Mouse (Mus musculus): ENCODE measurements around the gene Slc25a39.
"Not testable (repeated sequence)": the region's sequence is repeated elsewhere in the genome, so short reads cannot be mapped to it uniquely, and the experiment has no call there.

The Slc25a39 gene

GRCm38 (mm10) chr11:102375196-102376173 is 32.3 kb downstream of the Slc25a39 start:
- peak; percentile 90 to 96 for DNase-seq (ENCODE audit: inconsistent age in 2 of 2, low spot score in 1 of 2)

- no peak for DNase-seq (ENCODE audit: inconsistent age in 2 of 2, low spot score in 1 of 2)
Observed at GRCm38 (mm10) chr11:102374108-102374725, 33.5 kb downstream of the Slc25a39 start.

GRCm38 (mm10) chr11:102373646-102374045 is 34.1 kb downstream of the Slc25a39 start:
- DNase-seq (ENCODE audit: inconsistent age in 2 of 2, low spot score in 1 of 2), result no peak

- DNase-seq (ENCODE audit: inconsistent age in 2 of 2, low spot score in 1 of 2), result no peak
Observed at GRCm38 (mm10) chr11:102372936-102373335, 34.8 kb downstream of the Slc25a39 start.

- no peak for DNase-seq (ENCODE audit: inconsistent age in 2 of 2, low spot score in 1 of 2)
Observed at GRCm38 (mm10) chr11:102371926-102372685, 35.6 kb downstream of the Slc25a39 start.

GRCm38 (mm10) chr11:102370285-102370684 is 37.5 kb downstream of the Slc25a39 start:
- DNase-seq (ENCODE audit: inconsistent age in 2 of 2, low spot score in 1 of 2), result no peak

- no peak for DNase-seq (ENCODE audit: inconsistent age in 2 of 2, low spot score in 1 of 2)
Observed at GRCm38 (mm10) chr11:102369263-102369662, 38.5 kb downstream of the Slc25a39 start.

GRCm38 (mm10) chr11:102368347-102368746 is 39.4 kb downstream of the Slc25a39 start:
- no peak for DNase-seq (ENCODE audit: inconsistent age in 2 of 2, low spot score in 1 of 2)

GRCm38 (mm10) chr11:102367504-102368280 is 40.1 kb downstream of the Slc25a39 start:
- no peak for DNase-seq (ENCODE audit: inconsistent age in 2 of 2, low spot score in 1 of 2)

- DNase-seq (ENCODE audit: inconsistent age in 2 of 2, low spot score in 1 of 2), result not testable (repeated sequence)
Observed at GRCm38 (mm10) chr11:102366103-102366502, 41.6 kb downstream of the Slc25a39 start, which contains the start of gene Slc4a1. Gene Slc4a1, minus strand, starts transcription at chr11:102366203.

- no peak for DNase-seq (ENCODE audit: inconsistent age in 2 of 2, low spot score in 1 of 2)
Observed at GRCm38 (mm10) chr11:102365699-102366098, 42.0 kb downstream of the Slc25a39 start.

GRCm38 (mm10) chr11:102364570-102365371 is 43.0 kb downstream of the Slc25a39 start:
- no peak for DNase-seq (ENCODE audit: inconsistent age in 2 of 2, low spot score in 1 of 2)

- DNase-seq (ENCODE audit: inconsistent age in 2 of 2, low spot score in 1 of 2), result no peak
Observed at GRCm38 (mm10) chr11:102363623-102364022, 44.1 kb downstream of the Slc25a39 start.

GRCm38 (mm10) chr11:102361776-102362495 is 45.8 kb downstream of the Slc25a39 start:
- DNase-seq (ENCODE audit: inconsistent age in 2 of 2, low spot score in 1 of 2), result no peak

- DNase-seq (ENCODE audit: inconsistent age in 2 of 2, low spot score in 1 of 2), result no peak
Observed at GRCm38 (mm10) chr11:102358365-102358764, 49.4 kb downstream of the Slc25a39 start.

- no peak for DNase-seq (ENCODE audit: inconsistent age in 2 of 2, low spot score in 1 of 2)
Observed at GRCm38 (mm10) chr11:102356636-102357350, 51.0 kb downstream of the Slc25a39 start.

- no peak for DNase-seq (ENCODE audit: inconsistent age in 2 of 2, low spot score in 1 of 2)
Observed at GRCm38 (mm10) chr11:102356190-102356589, 51.6 kb downstream of the Slc25a39 start.

GRCm38 (mm10) chr11:102355501-102355900 is 52.2 kb downstream of the Slc25a39 start:
- DNase-seq (ENCODE audit: inconsistent age in 2 of 2, low spot score in 1 of 2), result no peak
